Mouse (Mus musculus) WW6 (cell line): ENCODE data around the gene Gm8068.
"Not testable (repeated sequence)": the region's sequence is repeated elsewhere in the genome, so short reads cannot be mapped to it uniquely, and the experiment has no call there.

ENCODE experiments used
- DNase-seq: peaks from one replicate; pipeline ENCODE4 v3.0.0-alpha.2; 2013; ENCODE audit warnings: low read depth, low spot score

Gene Gm8068

DNA sequence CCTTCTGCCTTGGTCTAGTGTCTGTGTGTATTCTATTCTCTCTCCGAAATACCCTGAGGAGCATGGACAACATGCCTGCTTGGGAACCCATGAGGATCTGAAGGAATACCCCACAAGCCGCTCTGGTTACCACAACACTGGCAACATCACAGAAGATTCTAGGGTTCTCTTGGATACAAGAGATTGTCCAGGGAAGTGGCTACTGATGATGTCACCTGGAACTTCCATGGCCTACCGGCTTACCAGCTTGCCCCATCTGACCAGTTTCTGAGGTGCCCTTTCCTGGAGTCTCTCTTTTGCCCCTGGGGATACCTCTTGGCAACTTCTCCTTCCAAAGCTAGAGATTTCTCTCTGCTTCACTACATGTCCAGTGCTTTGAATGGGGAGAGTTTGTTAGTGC is at the start of gene Gm8068:
Gene Gm8068 (minus strand): TSS at position 101 of the 400 bp plus-strand sequence.
- DNase-seq: not testable (repeated sequence)

DNA sequence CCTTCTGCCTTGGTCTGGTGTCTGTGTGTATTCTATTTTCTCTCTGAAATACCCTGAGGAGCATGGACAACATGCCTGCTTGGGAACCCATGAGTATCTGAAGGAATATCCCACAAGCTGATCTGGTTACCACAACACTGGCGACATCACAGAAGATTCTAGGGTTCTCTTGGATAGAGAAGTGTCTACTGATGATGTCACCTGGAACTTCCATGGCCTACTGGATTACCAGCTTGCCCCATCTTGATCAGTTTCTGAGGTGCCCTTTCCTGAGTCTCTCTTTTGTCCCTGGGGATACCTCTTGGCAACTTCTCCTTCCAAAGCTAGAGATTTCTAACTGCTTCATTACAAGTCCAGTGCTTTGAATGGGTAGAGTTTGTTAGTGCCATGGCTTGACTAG is 48.8 kb upstream of the Gm8068 start, which contains the start of gene Gm7929:
Gene Gm7929 (minus strand): TSS at position 101 of the 400 bp plus-strand sequence.
- DNase-seq: not testable (repeated sequence)

- not testable (repeated sequence) for DNase-seq
Measured at GRCm38 (mm10) chr14:41723437-41723836, 21.8 kb upstream of the Gm8068 start.

GRCm38 (mm10) chr14:41717180-41717579 is 15.5 kb upstream of the Gm8068 start:
- DNase-seq: not testable (repeated sequence)

DNA sequence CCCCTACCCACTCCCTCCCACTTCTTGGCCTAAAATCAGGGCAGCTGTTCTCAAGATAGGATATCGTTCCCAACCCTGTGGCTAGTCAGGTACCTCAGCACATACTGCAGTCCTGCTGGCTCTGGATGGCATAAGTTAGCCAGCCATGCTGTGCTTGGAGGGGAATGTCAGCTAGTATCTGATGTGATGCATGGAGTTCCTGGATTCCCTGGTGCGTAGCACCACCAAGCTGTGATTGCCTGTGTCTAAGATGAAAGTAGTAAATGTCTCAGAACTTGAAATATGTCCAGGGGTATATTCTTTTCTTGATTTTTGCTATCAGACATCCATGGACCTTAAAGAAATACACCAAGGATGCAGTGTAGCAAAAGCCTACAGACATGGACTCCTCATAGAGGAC is 53.5 kb downstream of the Gm8068 start:
- DNase-seq: not testable (repeated sequence)
